Mouse (Mus musculus) spleen, adult 2 months (tissue): ENCODE data around the gene Flii.

Experiments used
- CTCF ChIP-seq: fragments of 200-500 bp; IDR thresholded peaks from 2 replicates; pipeline ENCODE4 v1.5.1; 2011; ENCODE audit warnings: mild to moderate bottlenecking, inconsistent platforms; ENCODE audit not compliant: insufficient read depth, insufficient read length, insufficient replicate concordance; ENCODE audit errors: extremely low read depth
- POLR2A ChIP-seq: fragments of 200-500 bp; IDR thresholded peaks from 2 replicates; pipeline ENCODE4 v1.6.1; 2011; ENCODE audit warnings: low read depth, low read length, inconsistent platforms

GRCm38 (mm10) chr11:60707672-60708071 is 19.4 kb downstream of the Flii start:
- TF ChIP-seq CTCF, result no peak
- no peak for TF ChIP-seq POLR2A
